Mouse (Mus musculus) midbrain, embryonic 13.5 days (tissue): ENCODE results near the gene Serpinh1. TPM values are rescaled to one million over a fixed set of nuclear protein-coding genes. Genes with fewer than 3 reads are reported as not detected.

ENCODE experiments used
- polyA plus RNA-seq: library from polyadenylated mRNA; unstranded; fragments of >200 nt; fragmentation: Nextera tagmentation; extraction: Ambion mirVana; gene quantifications from 2 replicates; pipeline ENCODE4 v1.2.1, GENCODE M21; 2015

The Serpinh1 gene
- polyA plus RNA-seq, 1 experiment from 2014 or later = 284 TPM

Other genes starting within 250 kb of the Serpinh1 start
- 13.1 and 16.3 TPM in 2 replicates for gene Uvrag, start 212.1 kb downstream of the Serpinh1 start, polyA plus RNA-seq
- gene Dgat2, start 170.5 kb downstream of the Serpinh1 start, polyA plus RNA-seq = 11.1 and 12.8 TPM in 2 replicates
- 2.2 and 3.0 TPM in 2 replicates for gene Mogat2, start 114.6 kb downstream of the Serpinh1 start, polyA plus RNA-seq
- gene Map6, start 85.8 kb downstream of the Serpinh1 start, polyA plus RNA-seq = 102 and 106 TPM in 2 replicates
- gene Gdpd5, start 28.2 kb upstream of the Serpinh1 start, polyA plus RNA-seq = 42.5 and 46.4 TPM in 2 replicates
- 9.0 and 17.2 TPM in 2 replicates for gene Klhl35, start 112.8 kb upstream of the Serpinh1 start, polyA plus RNA-seq
- gene Rps3, start 130.5 kb upstream of the Serpinh1 start, polyA plus RNA-seq = 531 and 554 TPM in 2 replicates
- gene Arrb1, start 182.2 kb upstream of the Serpinh1 start, polyA plus RNA-seq = 14.0 and 14.8 TPM in 2 replicates